Mouse (Mus musculus) neural tube, embryonic 11.5 days (tissue): ENCODE results near the gene BC029722. TPM values are rescaled to one million over a fixed set of nuclear protein-coding genes. Genes with fewer than 3 reads are reported as not detected.
A peak's percentile ranks its signal among the peaks of the same experiment; 100 is the strongest.

Source experiments
- ATAC-seq: fragments of 200-750 bp; cut with Nextera tagmentation; 2 replicates; pipeline ENCODE4 v1.8.0; 2017; ENCODE audit warnings: moderate number of reproducible peaks, mild to moderate bottlenecking, moderate TSS enrichment, moderate library complexity; ENCODE audit not compliant: insufficient read depth, low FRiP score, low TSS enrichment
- DNase-seq: peaks from one replicate; pipeline ENCODE4 v3.0.0-alpha.2; 2015; ENCODE audit warnings: low spot score
- H3K27ac ChIP-seq: fragments of 300-500 bp; sonication (generic); 2 replicates; pipeline ENCODE4 v1.5.1; 2014; ENCODE audit warnings: low read depth, mild to moderate bottlenecking, low read length
- H3K27me3 ChIP-seq: fragments of 300-500 bp; sonication (generic); 2 replicates; pipeline ENCODE4 v1.6.1; 2014; ENCODE audit warnings: mild to moderate bottlenecking, low read length, mixed read lengths; ENCODE audit not compliant: control insufficient read depth, insufficient read depth
- H3K36me3 ChIP-seq: fragments of 300-500 bp; sonication (generic); 2 replicates; pipeline ENCODE4 v1.6.1; 2014; ENCODE audit warnings: mild to moderate bottlenecking, low read length, moderate library complexity, mixed read lengths; ENCODE audit not compliant: control insufficient read depth, insufficient read depth
- H3K4me1 ChIP-seq: fragments of 300-500 bp; sonication (generic); 2 replicates; pipeline ENCODE4 v1.6.1; 2014; ENCODE audit warnings: low read length, mixed read lengths; ENCODE audit not compliant: control insufficient read depth, insufficient read depth
- H3K4me2 ChIP-seq: fragments of 300-500 bp; sonication (generic); 2 replicates; pipeline ENCODE4 v1.6.1; 2014; ENCODE audit warnings: low read depth, mild to moderate bottlenecking, moderate library complexity
- H3K4me3 ChIP-seq: fragments of 300-500 bp; sonication (generic); 2 replicates; pipeline ENCODE4 v1.5.1; 2014; ENCODE audit warnings: low read depth, low read length
- H3K9ac ChIP-seq: fragments of 300-500 bp; sonication (generic); 2 replicates; pipeline ENCODE4 v1.6.1; 2014; ENCODE audit warnings: mild to moderate bottlenecking, low read length
- H3K9me3 ChIP-seq: fragments of 300-500 bp; sonication (generic); 2 replicates; pipeline ENCODE4 v1.6.1; 2016; ENCODE audit warnings: low read length; ENCODE audit not compliant: control insufficient read depth
- WGBS: fragments of 180-500 bp; shearing (Covaris S2); extraction: QIAGEN DNeasy Blood & Tissue Kit; methylation state at CpG from one replicate; pipeline ENCODE4 v1.1.7; 2014; 5-methylcytosine and 5-hydroxymethylcytosine counted together
- polyA plus RNA-seq: library from polyadenylated mRNA; unstranded; fragments of >200 nt; fragmentation: Nextera tagmentation; extraction: Ambion mirVana; gene quantifications from 2 replicates; pipeline ENCODE4 v1.2.1, GENCODE M21; 2014

BC029722 gene
- polyA plus RNA-seq: 11.1 and 12.2 TPM in 2 replicates

DNA sequence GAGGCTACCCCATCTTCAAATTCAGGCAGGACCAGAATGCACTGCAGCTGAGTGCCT, at the start of gene BC029722:
Gene BC029722 (minus strand): TSS at position 35 of the 57 bp plus-strand sequence.
- peak within 1 kb of the TSS; percentile 64 for H3K9ac ChIP-seq
- H3K4me1 ChIP-seq: peaks cover 13% of the 10 kb centered on the region; the same call in 1 of the 2 replicates
- peak within 1 kb of the TSS; percentile 68 for H3K27ac ChIP-seq
- DNase-seq (no peak), ATAC-seq (no peak)
- peak within 1 kb of the TSS; percentile 57 for H3K4me3 ChIP-seq
- H3K36me3 ChIP-seq: peaks cover 5% of the 10 kb centered on the region
- H3K27me3 ChIP-seq: no peaks in the 10 kb centered on the region
- no peaks in the 10 kb centered on the region for H3K9me3 ChIP-seq
- peak within 1 kb of the TSS; percentile 76 for H3K4me2 ChIP-seq

DNA sequence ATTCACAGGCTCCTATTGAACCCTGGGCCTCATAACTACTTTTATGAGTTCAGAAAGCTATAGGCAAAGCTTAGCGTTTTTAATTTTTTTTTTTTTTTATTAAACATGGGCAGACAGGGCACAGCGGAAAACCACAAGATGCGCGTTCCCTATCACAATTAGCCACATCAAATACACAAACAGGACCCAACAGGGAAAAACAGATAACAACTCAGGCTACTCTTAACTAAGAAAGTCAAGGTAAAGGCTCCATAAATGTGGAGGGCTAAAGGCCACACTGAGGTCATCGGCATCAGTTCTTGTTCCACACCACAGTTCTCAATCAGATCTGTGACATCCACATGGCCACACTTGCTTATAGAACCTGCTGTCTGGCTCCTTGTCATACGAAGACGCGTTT, 49.1 kb upstream of the BC029722 start:
- H3K27me3 ChIP-seq: no peaks in the 10 kb centered on the region
- peaks cover 7% of the 10 kb centered on the region; the same call in 1 of the 2 replicates for H3K4me1 ChIP-seq
- ATAC-seq: no peak
- H3K36me3 ChIP-seq: no peaks in the 10 kb centered on the region
- H3K27ac ChIP-seq: no peak overlapping the region
- H3K4me2 ChIP-seq: no peak overlapping the region
- no peaks in the 10 kb centered on the region for H3K9me3 ChIP-seq
- H3K9ac ChIP-seq: no peak overlapping the region
- 96% methylated on average over 8 of the region's 8 CpGs for WGBS
- H3K4me3 ChIP-seq: no peak overlapping the region
- no peak for DNase-seq

- no peaks in the 10 kb centered on the region for H3K27me3 ChIP-seq
- 0 out of 2 replicates have a peak, but pooled peaks cover 3% of the 10 kb centered on the region for H3K4me1 ChIP-seq
- no peak overlapping the region for H3K9ac ChIP-seq
- H3K27ac ChIP-seq: no peak overlapping the region; the same call in 1 of the 2 replicates
- H3K4me3 ChIP-seq: no peak overlapping the region
- H3K36me3 ChIP-seq: no peaks in the 10 kb centered on the region
- 43% methylated on average over 11 of the region's 11 CpGs for WGBS
- no peaks in the 10 kb centered on the region for H3K9me3 ChIP-seq
- DNase-seq: peak; percentile 30
- peak; percentile 76 for ATAC-seq
- H3K4me2 ChIP-seq: no peak overlapping the region
Measured at GRCm38 (mm10) chr2:155863301-155863867, 44.2 kb upstream of the BC029722 start.

- peak; percentile 49 for DNase-seq
- no peak overlapping the region for H3K4me2 ChIP-seq
- peak overlapping the region; percentile 45; the same call in 1 of the 2 replicates for H3K27ac ChIP-seq
Measured at GRCm38 (mm10) chr2:155862573-155863300, 43.5 kb upstream of the BC029722 start.

DNA sequence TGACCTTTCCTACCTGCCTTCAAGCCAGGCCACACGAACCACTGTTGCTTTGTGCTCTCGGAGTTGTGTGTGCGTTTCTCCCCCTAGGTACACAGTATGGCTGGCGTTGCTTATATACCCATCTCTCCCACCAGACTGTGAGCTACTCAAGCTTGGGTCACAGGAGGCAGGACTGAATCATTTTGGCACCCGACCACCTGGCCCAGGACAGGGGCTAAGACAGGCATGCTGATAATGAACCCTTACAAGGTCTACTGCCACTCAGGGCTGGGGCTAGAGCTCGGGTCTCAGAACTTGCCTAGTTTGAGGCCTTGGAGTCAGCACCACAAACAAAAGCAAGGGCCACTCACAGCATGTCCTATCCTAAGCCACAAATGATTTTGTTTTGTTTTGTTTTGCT, 42.4 kb upstream of the BC029722 start:
- Histone ChIP-seq H3K27me3 (no peaks in the 10 kb centered on the region), H3K9ac (no peak overlapping the region), H3K27ac (no peak overlapping the region), H3K9me3 (no peaks in the 10 kb centered on the region), H3K36me3 (no peaks in the 10 kb centered on the region), H3K4me2 (no peak overlapping the region), H3K4me3 (no peak overlapping the region), H3K4me1 (0 out of 2 replicates have a peak, but pooled peaks cover 3% of the 10 kb centered on the region)
- DNase-seq (no peak), ATAC-seq (no peak)
- 91% methylated on average over 6 of the region's 6 CpGs for WGBS

More at GRCm38 (mm10) chr2:155862573-155863300, 43.5 kb upstream of the BC029722 start:
- peak; percentile 89 for ATAC-seq
- Histone ChIP-seq H3K4me1 (0 out of 2 replicates have a peak, but pooled peaks cover 3% of the 10 kb centered on the region), H3K27me3 (no peaks in the 10 kb centered on the region), H3K36me3 (no peaks in the 10 kb centered on the region), H3K9ac (no peak overlapping the region), H3K4me3 (no peak overlapping the region), H3K9me3 (no peaks in the 10 kb centered on the region)
- WGBS: 65% methylated on average over 13 of the region's 13 CpGs

DNA sequence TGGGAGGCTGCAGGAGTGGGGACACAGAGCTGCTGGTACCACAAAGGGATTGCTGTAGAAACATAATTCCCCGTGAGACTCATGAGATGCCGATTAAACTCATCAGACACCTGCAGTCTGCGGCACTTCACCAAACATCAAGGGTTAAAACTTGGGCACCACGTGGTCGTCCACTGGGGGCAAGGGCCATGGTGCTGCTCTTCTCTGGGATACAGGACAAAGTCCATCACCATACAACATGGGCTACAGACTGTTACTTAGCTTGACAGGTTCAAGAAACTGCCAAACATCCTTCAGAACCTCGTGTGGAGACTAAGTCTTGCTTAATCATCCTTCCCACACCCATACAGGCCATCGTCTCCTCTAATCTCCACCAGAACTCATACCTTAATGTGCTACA, 40.9 kb upstream of the BC029722 start:
- Histone ChIP-seq H3K9ac (no peak overlapping the region), H3K4me3 (no peak overlapping the region), H3K4me2 (no peak overlapping the region), H3K9me3 (no peaks in the 10 kb centered on the region), H3K27ac (no peak overlapping the region), H3K27me3 (no peaks in the 10 kb centered on the region), H3K4me1 (0 out of 2 replicates have a peak, but pooled peaks cover 3% of the 10 kb centered on the region), H3K36me3 (no peaks in the 10 kb centered on the region)
- no peak for ATAC-seq
- WGBS: 87% methylated on average over 7 of the region's 7 CpGs
- no peak for DNase-seq

DNA sequence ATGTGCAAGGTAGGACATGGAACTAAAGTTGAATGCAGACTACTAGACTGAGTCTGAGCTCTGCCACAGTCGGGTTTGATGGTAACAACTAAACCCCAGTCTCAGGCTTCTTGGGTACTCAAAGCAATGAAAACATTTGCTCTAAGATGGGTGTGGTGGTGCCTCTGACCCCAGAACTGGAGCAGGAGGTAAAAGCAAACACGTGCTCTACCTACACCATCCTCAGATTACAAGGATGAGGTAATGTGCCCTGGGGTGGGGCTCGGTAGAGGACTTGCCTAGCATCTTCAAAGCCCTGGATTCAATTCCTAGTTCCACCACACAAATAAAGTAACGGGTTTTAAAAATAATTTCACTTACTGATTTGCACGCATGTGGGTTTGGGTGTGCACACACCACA, 33.3 kb upstream of the BC029722 start:
- Histone ChIP-seq H3K27me3 (no peaks in the 10 kb centered on the region), H3K27ac (no peak overlapping the region), H3K4me3 (no peak overlapping the region), H3K4me2 (no peak overlapping the region), H3K9me3 (no peaks in the 10 kb centered on the region), H3K36me3 (no peaks in the 10 kb centered on the region), H3K9ac (no peak overlapping the region), H3K4me1 (no peaks in the 10 kb centered on the region)
- WGBS: 90% methylated on average over 5 of the region's 5 CpGs
- no peak for DNase-seq
- ATAC-seq: no peak

- Histone ChIP-seq H3K36me3 (no peaks in the 10 kb centered on the region; the same call in 1 of the 2 replicates), H3K27me3 (no peaks in the 10 kb centered on the region), H3K9me3 (no peaks in the 10 kb centered on the region), H3K4me1 (no peaks in the 10 kb centered on the region), H3K4me2 (no peak overlapping the region), H3K9ac (no peak overlapping the region), H3K27ac (no peak overlapping the region), H3K4me3 (no peak overlapping the region)
- ATAC-seq (no peak), DNase-seq (no peak)
- 77% methylated on average over 7 of the region's 7 CpGs for WGBS
Measured at GRCm38 (mm10) chr2:155850120-155850519, 30.9 kb upstream of the BC029722 start.

GRCm38 (mm10) chr2:155849464-155849863, 30.2 kb upstream of the BC029722 start:
- H3K4me2 ChIP-seq: no peak overlapping the region
- no peaks in the 10 kb centered on the region for H3K27me3 ChIP-seq
- no peaks in the 10 kb centered on the region; the same call in 1 of the 2 replicates for H3K36me3 ChIP-seq
- H3K9ac ChIP-seq: no peak overlapping the region
- no peaks in the 10 kb centered on the region for H3K4me1 ChIP-seq
- DNase-seq (no peak), ATAC-seq (no peak)
- WGBS: 71% methylated on average over 7 of the region's 7 CpGs
- no peaks in the 10 kb centered on the region for H3K9me3 ChIP-seq
- no peak overlapping the region for H3K4me3 ChIP-seq
- no peak overlapping the region for H3K27ac ChIP-seq
